Mouse (Mus musculus): Measurements from ENCODE around the gene Adssl1. TPM values are rescaled to one million over a fixed set of nuclear protein-coding genes. Genes with fewer than 3 reads are reported as not detected.
A peak's percentile ranks its signal among the peaks of the same experiment; 100 is the strongest.

The Adssl1 gene
- polyA plus RNA-seq, 1 experiment from 2014 or later: 4.7 TPM

DNA sequence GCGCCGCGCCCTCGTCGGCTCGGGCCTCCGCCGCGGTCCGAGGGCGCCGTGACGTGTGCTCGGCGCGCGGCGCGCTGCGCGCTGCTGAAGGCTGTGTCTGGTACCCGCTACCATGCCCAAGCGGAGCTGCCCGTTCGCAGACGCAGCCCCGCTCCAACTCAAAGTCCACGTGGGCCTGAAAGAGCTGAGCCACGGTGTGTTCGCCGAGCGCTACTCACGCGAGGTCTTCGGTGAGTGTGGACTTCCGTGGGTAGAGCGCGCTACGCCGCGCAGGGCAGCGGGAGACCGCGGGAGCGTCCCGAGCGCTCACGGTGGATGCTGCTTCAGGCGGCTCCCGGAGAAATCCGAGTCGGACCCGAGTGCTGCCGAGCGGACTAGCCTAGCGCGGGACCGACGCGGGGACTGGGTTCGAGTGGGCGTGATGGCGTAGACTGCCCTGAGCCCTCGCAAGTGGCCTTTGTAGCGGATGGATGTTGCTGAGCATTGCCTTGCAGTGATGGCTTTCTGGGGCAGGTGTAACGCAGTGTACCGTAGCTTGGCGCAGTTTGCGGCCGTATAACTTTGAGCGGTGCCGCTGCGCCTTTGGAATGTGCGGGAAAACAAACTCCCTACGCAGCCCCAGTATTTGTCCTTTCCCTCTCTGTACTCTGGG is 25.1 kb downstream of the Adssl1 start:
- Histone ChIP-seq H3K27me3 (ENCODE audit: control insufficient read depth, insufficient read depth, low read length) (no peaks in the 10 kb centered on the region), H3K27ac (replicated peaks) (peak overlapping the region; percentile 86), H3K4me1 (replicated peaks; ENCODE audit: control insufficient read depth, insufficient read depth) (no peaks in the 10 kb centered on the region; the same call in 1 of the 2 replicates), H3K9ac (ENCODE audit: low read length) (peak overlapping the region; percentile 75), H3K9me3 (ENCODE audit: control insufficient read depth, low read length) (no peaks in the 10 kb centered on the region), H3K36me3 (ENCODE audit: control insufficient read depth, insufficient read depth, low read length) (peaks cover 8% of the 10 kb centered on the region), H3K4me3 (ENCODE audit: low read depth, low read length) (peak overlapping the region; percentile 66), H3K4me2 (replicated peaks; ENCODE audit: low read depth) (peak overlapping the region; percentile 95)
- WGBS: under 1% methylated on average over 70 of the region's 75 CpGs
- TF ChIP-seq EP300 (optimal IDR thresholded peaks at IDR 0.05) (no peak), CTCF (IDR thresholded peaks at IDR 0.05; ENCODE audit: low read depth) (no peak)
- ATAC-seq (ENCODE audit: low FRiP score, low TSS enrichment) (no peak), DNase-seq (ENCODE audit: low spot score) (no peak)

DNA sequence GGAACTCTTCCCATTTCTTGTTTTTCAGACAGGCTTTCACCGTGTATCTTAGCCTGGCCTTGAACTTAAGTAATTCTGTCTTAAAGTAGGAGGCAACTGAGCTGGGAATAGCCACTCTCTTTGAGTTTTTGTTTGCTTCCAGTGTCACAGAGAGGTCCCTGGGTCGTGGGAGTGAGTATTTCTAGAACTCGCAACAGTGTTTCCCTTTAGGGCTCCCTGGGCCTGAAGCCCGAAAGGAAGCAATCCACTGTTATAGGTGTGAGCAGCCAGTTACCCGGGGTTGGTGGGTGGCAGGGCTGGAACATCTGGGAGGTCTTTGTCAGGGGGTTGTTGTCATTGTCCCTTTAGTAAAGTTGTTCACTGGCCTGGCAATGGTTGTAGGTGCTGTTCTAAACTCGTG is 26.3 kb downstream of the Adssl1 start:
- no peaks in the 10 kb centered on the region for H3K27me3 ChIP-seq (ENCODE audit: control insufficient read depth, insufficient read depth, low read length)
- H3K36me3 ChIP-seq (ENCODE audit: control insufficient read depth, insufficient read depth, low read length): peaks cover 8% of the 10 kb centered on the region
- no peak overlapping the region for H3K4me3 ChIP-seq (ENCODE audit: low read depth, low read length)
- no peaks in the 10 kb centered on the region; the same call in 1 of the 2 replicates for H3K4me1 ChIP-seq (replicated peaks; ENCODE audit: control insufficient read depth, insufficient read depth)
- H3K9me3 ChIP-seq (ENCODE audit: control insufficient read depth, low read length): no peaks in the 10 kb centered on the region
- H3K27ac ChIP-seq (replicated peaks): no peak overlapping the region
- DNase-seq (ENCODE audit: low spot score): no peak
- 45% methylated on average over 6 of the region's 6 CpGs for WGBS
- no peak for ATAC-seq (ENCODE audit: low FRiP score, low TSS enrichment)
- H3K9ac ChIP-seq (ENCODE audit: low read length): peak overlapping the region; percentile 2; the same call in 1 of the 2 replicates
- peak overlapping the region; percentile 95 for H3K4me2 ChIP-seq (replicated peaks; ENCODE audit: low read depth)
- TF ChIP-seq CTCF (IDR thresholded peaks at IDR 0.05; ENCODE audit: low read depth) (no peak), EP300 (optimal IDR thresholded peaks at IDR 0.05) (no peak)

DNA sequence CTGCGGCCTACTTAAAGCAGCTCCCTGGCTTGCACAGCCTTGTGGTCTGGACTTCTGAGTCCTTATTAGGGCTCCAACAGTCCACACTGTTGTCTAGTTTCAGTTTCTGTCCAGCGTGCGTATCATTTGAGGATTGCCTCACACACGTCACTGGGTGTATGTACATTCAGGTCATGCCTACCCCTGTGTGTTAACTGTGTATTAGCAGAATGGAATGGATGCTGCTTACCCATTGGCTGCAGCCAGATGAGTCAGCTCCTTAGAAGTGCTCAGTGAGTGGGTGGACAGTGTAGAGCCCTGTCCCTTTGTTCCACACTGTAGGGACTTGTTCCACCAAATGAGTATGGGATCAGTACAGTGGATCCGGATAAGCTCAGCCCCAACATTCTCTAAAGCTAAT is 28.2 kb downstream of the Adssl1 start:
- Histone ChIP-seq H3K4me1 (replicated peaks; ENCODE audit: control insufficient read depth, insufficient read depth) (no peaks in the 10 kb centered on the region; the same call in 1 of the 2 replicates), H3K4me3 (ENCODE audit: low read depth, low read length) (no peak overlapping the region), H3K27ac (replicated peaks) (no peak overlapping the region), H3K9ac (ENCODE audit: low read length) (no peak overlapping the region), H3K9me3 (ENCODE audit: control insufficient read depth, low read length) (no peaks in the 10 kb centered on the region), H3K27me3 (ENCODE audit: control insufficient read depth, insufficient read depth, low read length) (no peaks in the 10 kb centered on the region), H3K4me2 (replicated peaks; ENCODE audit: low read depth) (no peak overlapping the region), H3K36me3 (ENCODE audit: control insufficient read depth, insufficient read depth, low read length) (peaks cover 11% of the 10 kb centered on the region)
- no peak for ATAC-seq (ENCODE audit: low FRiP score, low TSS enrichment)
- DNase-seq (ENCODE audit: low spot score): no peak
- no peak for TF ChIP-seq EP300 (optimal IDR thresholded peaks at IDR 0.05)
- no peak for TF ChIP-seq CTCF (IDR thresholded peaks at IDR 0.05; ENCODE audit: low read depth)
- 76% methylated on average over 5 of the region's 5 CpGs for WGBS

DNA sequence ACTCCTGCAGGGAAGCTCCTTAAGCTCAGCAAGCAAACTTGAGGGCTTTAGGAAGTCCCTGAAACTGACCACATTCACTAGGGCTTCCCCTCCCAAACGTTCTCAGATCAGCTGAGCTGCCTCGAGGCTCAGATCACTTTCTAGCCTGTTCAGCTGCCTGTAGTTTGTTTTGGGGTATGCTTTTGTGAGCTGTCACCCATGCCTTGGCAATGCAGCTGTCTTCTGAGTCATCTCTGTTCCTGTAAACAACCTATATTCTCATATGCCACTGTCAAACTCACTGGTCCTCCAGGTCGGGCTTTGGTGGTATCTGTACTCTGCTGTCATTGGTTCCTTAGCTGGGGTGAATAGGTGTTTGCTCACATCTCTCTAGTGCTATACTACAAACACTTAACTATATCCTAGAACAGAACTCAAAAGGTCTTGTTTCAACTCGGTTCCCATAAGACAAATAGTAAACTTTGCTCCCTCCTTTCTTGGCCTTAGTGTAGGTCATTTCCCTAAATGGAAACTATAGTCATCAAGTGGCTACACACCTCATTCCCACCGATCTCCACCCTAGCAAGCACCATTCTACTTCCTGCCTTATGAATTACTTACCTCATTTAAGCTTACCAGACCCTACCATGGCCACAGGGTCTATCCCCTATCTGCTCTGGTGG is 32.1 kb downstream of the Adssl1 start:
- 53% methylated on average over 5 of the region's 5 CpGs for WGBS
- Histone ChIP-seq H3K4me2 (replicated peaks; ENCODE audit: low read depth) (no peak overlapping the region), H3K27me3 (ENCODE audit: control insufficient read depth, insufficient read depth, low read length) (no peaks in the 10 kb centered on the region), H3K36me3 (ENCODE audit: control insufficient read depth, insufficient read depth, low read length) (peaks cover 26% of the 10 kb centered on the region), H3K27ac (replicated peaks) (no peak overlapping the region), H3K4me1 (replicated peaks; ENCODE audit: control insufficient read depth, insufficient read depth) (no peaks in the 10 kb centered on the region), H3K9ac (ENCODE audit: low read length) (no peak overlapping the region), H3K9me3 (ENCODE audit: control insufficient read depth, low read length) (no peaks in the 10 kb centered on the region), H3K4me3 (ENCODE audit: low read depth, low read length) (no peak overlapping the region)
- ATAC-seq (ENCODE audit: low FRiP score, low TSS enrichment): no peak
- TF ChIP-seq CTCF (IDR thresholded peaks at IDR 0.05; ENCODE audit: low read depth): no peak
- no peak for TF ChIP-seq EP300 (optimal IDR thresholded peaks at IDR 0.05)
- no peak for DNase-seq (ENCODE audit: low spot score)

DNA sequence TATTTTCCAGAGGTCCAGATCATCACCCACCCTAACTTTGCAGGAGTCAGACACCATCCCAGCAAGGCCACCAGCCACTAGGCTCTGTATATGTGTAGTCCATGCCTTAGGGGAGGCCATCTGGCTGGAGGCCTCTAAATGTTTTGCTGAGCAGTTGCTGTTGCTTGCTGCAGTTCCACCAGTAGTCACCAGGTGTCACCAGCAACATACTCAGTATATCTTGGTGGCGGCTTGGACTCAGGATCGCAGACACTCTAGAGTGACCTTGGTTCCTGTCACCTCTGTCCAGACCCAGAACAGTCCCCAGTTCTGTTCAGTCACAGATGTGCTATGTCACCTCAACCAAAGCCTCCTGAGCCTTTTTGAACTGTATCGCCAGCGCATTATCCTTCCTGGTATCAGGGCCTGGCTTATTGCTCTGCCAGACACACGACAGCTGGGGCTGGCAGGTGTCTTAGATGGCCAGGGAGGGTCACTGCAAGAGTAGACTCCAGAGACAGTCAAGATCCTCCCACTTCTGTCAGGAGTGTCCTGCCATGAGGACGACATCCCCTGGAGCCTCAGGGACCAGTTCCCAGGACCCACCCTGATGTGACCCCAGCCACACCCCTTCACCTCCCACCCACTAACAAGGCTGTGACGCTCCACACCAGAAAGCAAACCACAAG is 33.4 kb downstream of the Adssl1 start:
- Histone ChIP-seq H3K9me3 (ENCODE audit: control insufficient read depth, low read length) (no peaks in the 10 kb centered on the region), H3K27ac (replicated peaks) (no peak overlapping the region), H3K4me2 (replicated peaks; ENCODE audit: low read depth) (no peak overlapping the region), H3K4me1 (replicated peaks; ENCODE audit: control insufficient read depth, insufficient read depth) (no peaks in the 10 kb centered on the region), H3K4me3 (ENCODE audit: low read depth, low read length) (no peak overlapping the region), H3K36me3 (ENCODE audit: control insufficient read depth, insufficient read depth, low read length) (peaks cover 37% of the 10 kb centered on the region), H3K9ac (ENCODE audit: low read length) (no peak overlapping the region), H3K27me3 (ENCODE audit: control insufficient read depth, insufficient read depth, low read length) (no peaks in the 10 kb centered on the region)
- 31% methylated on average over 7 of the region's 7 CpGs for WGBS
- TF ChIP-seq CTCF (IDR thresholded peaks at IDR 0.05; ENCODE audit: low read depth) (peak; percentile 98), EP300 (optimal IDR thresholded peaks at IDR 0.05) (no peak)
- DNase-seq (ENCODE audit: low spot score) (peak; percentile 89), ATAC-seq (ENCODE audit: low FRiP score, low TSS enrichment) (peak; percentile 69)
